Mouse (Mus musculus) forebrain, embryonic 13.5 days (tissue): ENCODE measurements at regions not wholly inside any gene's neighbourhood (a gene's known extent, or its start where the extent isn't known, plus 50 kb on each side); places are given as distances from the start of the nearest gene placed in this dataset.

Experiments
- ATAC-seq: fragments of 200-750 bp; cut with Nextera tagmentation; 2 replicates; pipeline ENCODE4 v1.8.0; 2017
- H3K27ac ChIP-seq: fragments of 300-500 bp; sonication (generic); 2 replicates; pipeline ENCODE4 v1.5.1; 2015; ENCODE audit warnings: inconsistent platforms, mild to moderate bottlenecking, moderate library complexity
- H3K27me3 ChIP-seq: fragments of 300-500 bp; sonication (generic); 2 replicates; pipeline ENCODE4 v1.6.1; 2015; ENCODE audit warnings: mild to moderate bottlenecking, inconsistent platforms
- H3K36me3 ChIP-seq: fragments of 300-500 bp; sonication (generic); 2 replicates; pipeline ENCODE4 v1.6.1; 2015; ENCODE audit warnings: mild to moderate bottlenecking, inconsistent platforms; ENCODE audit not compliant: poor library complexity, severe bottlenecking
- H3K4me1 ChIP-seq: fragments of 300-500 bp; sonication (generic); 2 replicates; pipeline ENCODE4 v1.6.1; 2015; ENCODE audit warnings: inconsistent platforms
- H3K4me2 ChIP-seq: fragments of 300-500 bp; sonication (generic); 2 replicates; pipeline ENCODE4 v1.6.1; 2015; ENCODE audit warnings: inconsistent platforms, mild to moderate bottlenecking, moderate library complexity
- H3K4me3 ChIP-seq: fragments of 300-500 bp; sonication (generic); 2 replicates; pipeline ENCODE4 v1.5.1; 2015; ENCODE audit warnings: mild to moderate bottlenecking, inconsistent platforms
- H3K9ac ChIP-seq: fragments of 300-500 bp; sonication (generic); 2 replicates; pipeline ENCODE4 v1.6.1; 2015; ENCODE audit warnings: mild to moderate bottlenecking, inconsistent platforms
- H3K9me3 ChIP-seq: fragments of 300-500 bp; sonication (generic); replicated peaks from 2 replicates; pipeline ENCODE4 v1.6.1; 2016; ENCODE audit warnings: inconsistent platforms
- WGBS: fragments of 180-500 bp; shearing (Covaris S2); methylation state at CpG from one replicate; pipeline ENCODE4 v1.1.7; 2015; 5-methylcytosine and 5-hydroxymethylcytosine counted together

GRCm38 (mm10) chr17:89592826-89593225, 317.4 kb downstream of the Gm10184 start:
- Histone ChIP-seq H3K27me3 (no peaks in the 10 kb centered on the region), H3K4me3 (no peak overlapping the region), H3K9ac (no peak overlapping the region), H3K4me2 (no peak overlapping the region), H3K4me1 (no peaks in the 10 kb centered on the region), H3K9me3 (no peaks in the 10 kb centered on the region), H3K36me3 (no peaks in the 10 kb centered on the region), H3K27ac (no peak overlapping the region)
- 80% methylated on average over 3 of the region's 3 CpGs for WGBS
- no peak for ATAC-seq

GRCm38 (mm10) chr17:89559506-89559905, 350.7 kb downstream of the Gm10184 start:
- peak; percentile 43; the same call in 1 of the 2 replicates for ATAC-seq
- no peak overlapping the region for H3K4me2 ChIP-seq
- no peaks in the 10 kb centered on the region for H3K4me1 ChIP-seq
- no peak overlapping the region for H3K4me3 ChIP-seq
- H3K27ac ChIP-seq, result no peak overlapping the region
- no peaks in the 10 kb centered on the region for H3K27me3 ChIP-seq
- H3K36me3 ChIP-seq, result no peaks in the 10 kb centered on the region
- no peak overlapping the region for H3K9ac ChIP-seq
- no peaks in the 10 kb centered on the region for H3K9me3 ChIP-seq

GRCm38 (mm10) chr17:89554754-89555153, 354.3 kb upstream of the Fshr start:
- Histone ChIP-seq H3K4me3 (no peak overlapping the region), H3K27ac (no peak overlapping the region), H3K36me3 (no peaks in the 10 kb centered on the region), H3K9ac (no peak overlapping the region), H3K27me3 (no peaks in the 10 kb centered on the region), H3K4me2 (no peak overlapping the region), H3K4me1 (no peaks in the 10 kb centered on the region), H3K9me3 (no peaks in the 10 kb centered on the region)
- no peak for ATAC-seq
- WGBS, result 59% methylated on average over 1 of the region's 1 CpGs

- no peak overlapping the region for H3K4me3 ChIP-seq
- no peaks in the 10 kb centered on the region for H3K9me3 ChIP-seq
- no peaks in the 10 kb centered on the region for H3K27me3 ChIP-seq
- H3K4me1 ChIP-seq, result no peaks in the 10 kb centered on the region
- no peak for ATAC-seq
- no peak overlapping the region for H3K9ac ChIP-seq
- no peaks in the 10 kb centered on the region for H3K36me3 ChIP-seq
- WGBS, result 59% methylated on average over 3 of the region's 3 CpGs
- H3K4me2 ChIP-seq, result no peak overlapping the region
- H3K27ac ChIP-seq, result no peak overlapping the region
Observed at GRCm38 (mm10) chr17:89553597-89553996, 353.1 kb upstream of the Fshr start.

GRCm38 (mm10) chr17:89550758-89551157, 350.3 kb upstream of the Fshr start:
- Histone ChIP-seq H3K4me3 (no peak overlapping the region), H3K27me3 (no peaks in the 10 kb centered on the region), H3K4me2 (no peak overlapping the region), H3K36me3 (no peaks in the 10 kb centered on the region), H3K9ac (no peak overlapping the region), H3K27ac (no peak overlapping the region), H3K9me3 (no peaks in the 10 kb centered on the region), H3K4me1 (no peaks in the 10 kb centered on the region)
- ATAC-seq, result no peak
- WGBS, result 79% methylated on average over 3 of the region's 3 CpGs

GRCm38 (mm10) chr17:89521912-89522311, 321.4 kb upstream of the Fshr start:
- Histone ChIP-seq H3K27me3 (no peaks in the 10 kb centered on the region), H3K9me3 (no peaks in the 10 kb centered on the region), H3K4me2 (no peak overlapping the region), H3K9ac (no peak overlapping the region), H3K4me1 (no peaks in the 10 kb centered on the region), H3K36me3 (no peaks in the 10 kb centered on the region), H3K4me3 (no peak overlapping the region), H3K27ac (no peak overlapping the region)
- peak; percentile 33; the same call in 1 of the 2 replicates for ATAC-seq
- WGBS, result 70% methylated on average over 4 of the region's 4 CpGs

GRCm38 (mm10) chr17:89519413-89519812, 318.9 kb upstream of the Fshr start:
- no peak overlapping the region for H3K27ac ChIP-seq
- H3K4me1 ChIP-seq, result no peaks in the 10 kb centered on the region
- H3K9me3 ChIP-seq, result no peaks in the 10 kb centered on the region
- H3K36me3 ChIP-seq, result no peaks in the 10 kb centered on the region
- H3K4me3 ChIP-seq, result no peak overlapping the region
- no peak overlapping the region for H3K4me2 ChIP-seq
- no peak for ATAC-seq
- H3K9ac ChIP-seq, result no peak overlapping the region
- 64% methylated on average over 2 of the region's 2 CpGs for WGBS
- H3K27me3 ChIP-seq, result no peaks in the 10 kb centered on the region

GRCm38 (mm10) chr17:89505288-89505687, 304.8 kb upstream of the Fshr start:
- Histone ChIP-seq H3K4me1 (no peaks in the 10 kb centered on the region), H3K27me3 (no peaks in the 10 kb centered on the region), H3K4me2 (no peak overlapping the region), H3K36me3 (no peaks in the 10 kb centered on the region), H3K9ac (no peak overlapping the region), H3K4me3 (no peak overlapping the region), H3K9me3 (no peaks in the 10 kb centered on the region), H3K27ac (no peak overlapping the region)
- 88% methylated on average over 3 of the region's 3 CpGs for WGBS
- ATAC-seq, result no peak

- Histone ChIP-seq H3K27ac (no peak overlapping the region), H3K36me3 (no peaks in the 10 kb centered on the region), H3K4me1 (no peaks in the 10 kb centered on the region), H3K4me3 (no peak overlapping the region), H3K9ac (no peak overlapping the region), H3K27me3 (no peaks in the 10 kb centered on the region), H3K4me2 (no peak overlapping the region), H3K9me3 (no peaks in the 10 kb centered on the region)
- ATAC-seq, result 0 out of 2 replicates have a peak, but pooled peaks have one; percentile 33
- WGBS, result 68% methylated on average over 2 of the region's 2 CpGs
Observed at GRCm38 (mm10) chr17:89493547-89493946, 293.1 kb upstream of the Fshr start.

GRCm38 (mm10) chr17:89466486-89466885, 266.0 kb upstream of the Fshr start:
- H3K4me1 ChIP-seq, result no peaks in the 10 kb centered on the region
- no peaks in the 10 kb centered on the region for H3K27me3 ChIP-seq
- H3K4me3 ChIP-seq, result no peak overlapping the region
- H3K9me3 ChIP-seq, result no peaks in the 10 kb centered on the region; the same call in 1 of the 2 replicates
- ATAC-seq, result no peak
- no peaks in the 10 kb centered on the region for H3K36me3 ChIP-seq
- H3K27ac ChIP-seq, result no peak overlapping the region
- no peak overlapping the region for H3K9ac ChIP-seq
- no peak overlapping the region for H3K4me2 ChIP-seq
- WGBS, result 84% methylated on average over 1 of the region's 1 CpGs

GRCm38 (mm10) chr17:89465883-89466282, 265.4 kb upstream of the Fshr start:
- ATAC-seq, result no peak
- Histone ChIP-seq H3K4me1 (no peaks in the 10 kb centered on the region), H3K27ac (no peak overlapping the region), H3K9ac (no peak overlapping the region), H3K4me3 (no peak overlapping the region), H3K4me2 (no peak overlapping the region), H3K27me3 (no peaks in the 10 kb centered on the region), H3K36me3 (no peaks in the 10 kb centered on the region), H3K9me3 (no peaks in the 10 kb centered on the region; the same call in 1 of the 2 replicates)
- WGBS, result 76% methylated on average over 5 of the region's 5 CpGs

GRCm38 (mm10) chr17:89460438-89460837, 260.0 kb upstream of the Fshr start:
- no peaks in the 10 kb centered on the region for H3K27me3 ChIP-seq
- 32% methylated on average over 5 of the region's 5 CpGs for WGBS
- no peaks in the 10 kb centered on the region for H3K9me3 ChIP-seq
- H3K4me2 ChIP-seq, result no peak overlapping the region
- H3K36me3 ChIP-seq, result no peaks in the 10 kb centered on the region
- H3K9ac ChIP-seq, result no peak overlapping the region
- H3K4me1 ChIP-seq, result no peaks in the 10 kb centered on the region
- ATAC-seq, result no peak
- H3K4me3 ChIP-seq, result no peak overlapping the region
- no peak overlapping the region for H3K27ac ChIP-seq

- Histone ChIP-seq H3K4me2 (no peak overlapping the region), H3K36me3 (no peaks in the 10 kb centered on the region), H3K4me3 (no peak overlapping the region), H3K27me3 (no peaks in the 10 kb centered on the region), H3K9me3 (no peaks in the 10 kb centered on the region), H3K27ac (no peak overlapping the region), H3K4me1 (no peaks in the 10 kb centered on the region), H3K9ac (no peak overlapping the region)
- WGBS, result 84% methylated on average over 3 of the region's 3 CpGs
- ATAC-seq, result no peak
Observed at GRCm38 (mm10) chr17:89454301-89454700, 253.8 kb upstream of the Fshr start.
